Mouse (Mus musculus): Measurements from ENCODE around the gene Tomm22.
"Not testable (repeated sequence)": the region's sequence is repeated elsewhere in the genome, so short reads cannot be mapped to it uniquely, and the experiment has no call there.

Gene Tomm22

DNA sequence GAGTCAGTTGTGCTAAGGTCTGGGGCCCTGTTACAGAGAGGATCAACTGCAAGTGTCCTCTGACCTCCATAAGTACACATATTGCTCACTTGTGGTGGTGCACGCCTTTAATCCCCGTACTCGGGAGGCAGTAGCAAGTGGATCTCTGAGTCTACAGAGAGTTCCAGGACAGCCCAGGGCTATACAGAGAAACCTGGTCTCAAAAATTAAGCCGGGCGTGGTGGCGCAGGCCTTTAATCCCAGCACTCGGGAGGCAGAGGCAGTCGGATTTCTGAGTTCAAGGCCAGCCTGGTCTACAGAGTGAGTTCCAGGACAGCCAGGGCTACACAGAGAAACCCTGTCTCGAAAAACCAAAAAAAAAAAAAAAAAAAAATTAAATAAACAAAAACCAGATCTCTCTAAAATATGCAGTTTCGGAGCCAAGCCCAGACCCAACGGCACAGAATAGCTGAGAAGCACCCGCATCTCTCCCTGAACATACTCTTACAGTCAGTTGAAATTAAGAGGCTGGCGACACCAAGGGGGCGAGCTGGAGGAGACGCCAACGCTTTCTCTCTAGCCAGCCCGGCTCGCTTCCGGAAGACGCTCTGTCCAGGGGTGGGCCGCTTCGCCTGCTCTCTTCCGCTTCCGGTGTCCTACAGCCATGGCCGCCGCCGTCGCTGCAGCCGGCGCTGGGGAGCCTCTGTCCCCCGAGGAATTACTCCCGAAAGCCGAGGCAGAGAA is at the start of gene Tomm22:
TSS of gene Tomm22 (plus strand) at position 613 of the 723 bp plus-strand sequence.
- DNase-seq: peak; percentile 89 to 92

DNA sequence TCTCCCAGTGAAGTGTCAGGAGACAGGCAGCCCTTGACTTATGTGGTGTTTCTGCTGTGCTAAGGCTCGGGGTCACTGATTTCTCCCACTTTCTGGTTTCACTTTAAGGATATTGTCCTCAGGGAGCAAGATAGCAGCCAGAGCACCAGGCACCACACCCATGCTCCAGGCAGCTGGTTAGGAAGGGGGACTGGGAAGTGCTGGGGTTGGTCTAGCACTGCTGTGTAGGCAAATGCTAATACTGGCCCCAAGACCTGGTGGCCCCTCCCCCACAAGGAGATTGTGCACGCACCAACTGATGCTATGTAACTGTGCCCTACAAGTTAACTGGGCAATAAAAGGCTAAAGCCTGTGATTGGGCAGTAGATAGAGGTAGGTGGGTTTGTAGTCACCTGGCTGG is 40.2 kb upstream of the Tomm22 start:
- DNase-seq: no peak

DNA sequence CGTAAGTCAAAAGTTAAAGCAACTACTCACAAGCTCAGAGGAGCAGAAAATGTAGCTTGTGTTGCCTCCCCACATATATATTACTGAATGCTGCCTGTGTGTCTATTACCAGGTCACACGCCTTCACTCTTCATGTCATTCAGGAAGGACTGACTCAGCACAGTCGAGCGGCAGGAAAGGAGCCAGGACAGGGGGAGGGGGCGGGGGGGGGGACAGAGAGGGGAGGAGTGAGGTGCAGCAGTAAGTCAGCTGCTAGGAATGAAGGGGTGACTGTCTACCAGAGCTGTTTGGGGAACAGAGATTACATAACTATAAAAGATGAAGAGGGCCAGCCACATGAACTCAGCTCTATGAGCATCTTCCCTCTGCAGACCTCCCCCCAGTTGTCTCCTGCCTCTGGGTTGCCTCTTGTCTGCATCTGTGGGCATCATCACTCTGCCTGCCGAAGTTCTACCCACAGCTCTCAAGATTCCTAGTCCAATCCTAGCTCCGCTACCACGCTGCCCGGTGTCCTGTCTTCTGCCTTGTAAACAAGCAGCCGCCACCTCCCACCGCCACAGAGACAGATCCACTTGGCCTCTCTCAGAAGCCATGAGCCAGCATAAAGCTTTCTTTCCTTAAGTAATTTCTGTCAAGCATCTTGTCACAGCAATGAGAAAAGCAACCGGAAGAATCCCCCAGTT is 29.4 kb upstream of the Tomm22 start:
- no peak for DNase-seq

DNA sequence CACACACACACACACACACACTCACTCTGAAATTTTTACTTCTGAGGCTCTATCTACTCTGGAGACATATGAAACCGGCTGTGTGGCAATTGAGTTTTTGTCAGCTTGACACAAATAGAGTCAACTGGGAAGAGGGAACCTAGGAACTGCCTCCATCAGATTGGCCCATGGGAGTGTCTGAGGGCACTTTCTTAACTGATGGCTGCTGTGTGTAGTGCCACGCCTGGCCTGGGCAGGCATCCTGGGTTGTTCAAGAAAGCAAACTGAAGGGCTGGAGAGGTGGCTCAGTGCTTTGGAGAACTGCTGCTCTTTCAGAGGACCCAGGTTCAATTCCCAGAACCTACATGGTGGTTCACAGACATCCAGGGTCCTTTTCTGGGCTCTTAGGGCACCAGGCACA is 25.2 kb upstream of the Tomm22 start:
- no peak for DNase-seq

DNA sequence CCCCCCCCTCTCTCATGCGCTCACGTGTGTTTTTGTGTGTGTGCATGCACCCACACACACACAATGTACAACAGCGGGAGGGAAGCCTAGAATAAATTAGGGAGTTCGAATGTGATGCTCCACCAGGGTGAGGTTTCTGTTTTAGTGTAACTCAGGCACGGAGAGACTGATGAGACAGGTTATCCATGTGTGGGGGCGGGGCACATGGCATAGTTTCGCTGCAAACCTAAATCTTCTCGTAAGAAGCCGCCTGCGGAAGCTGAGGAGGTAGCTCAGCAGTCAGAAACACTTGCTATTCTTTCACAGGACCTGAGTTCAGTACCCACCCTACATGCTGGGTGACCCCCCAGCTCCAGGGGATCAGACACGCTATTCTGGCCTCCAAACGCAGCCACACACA is 22.5 kb upstream of the Tomm22 start:
- no peak for DNase-seq

DNA sequence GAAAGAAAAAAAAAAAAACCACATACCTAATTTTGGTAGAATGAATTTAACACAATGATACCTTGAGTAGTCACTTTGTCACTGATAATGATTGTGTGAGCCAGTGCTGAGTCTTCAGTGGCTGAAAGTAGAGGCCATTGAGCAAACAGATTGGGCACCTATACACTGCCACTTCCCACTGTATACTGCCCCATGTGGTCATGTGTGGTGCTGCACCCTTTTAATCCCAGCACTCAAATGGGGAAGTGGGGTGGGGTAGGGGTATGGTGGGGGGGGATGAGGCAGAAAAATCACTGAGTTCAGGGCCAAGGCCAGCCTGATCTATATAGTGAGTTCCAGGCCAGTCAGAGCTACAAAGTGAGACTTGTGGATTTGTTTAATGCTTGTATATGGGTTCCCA is 20.1 kb upstream of the Tomm22 start:
- no peak for DNase-seq

DNA sequence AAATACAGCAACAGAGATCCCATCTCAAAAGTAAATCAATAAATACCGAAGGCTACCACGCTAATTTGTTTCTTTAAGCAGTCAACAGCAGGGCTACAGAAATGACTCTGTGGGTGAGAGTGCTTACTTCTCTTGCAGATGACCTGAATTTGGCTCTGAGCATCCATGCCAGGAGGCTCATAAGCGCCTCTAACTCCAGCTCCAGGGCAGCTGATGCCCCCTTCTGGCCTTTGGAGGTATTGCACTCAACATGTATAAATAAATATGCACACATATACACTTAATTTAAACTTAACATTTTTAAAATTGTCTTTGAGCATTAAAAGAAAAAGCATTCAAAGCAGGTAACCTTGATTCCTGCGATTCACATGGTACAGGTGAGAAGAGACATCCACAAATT is 19.2 kb upstream of the Tomm22 start:
- DNase-seq: no peak

DNA sequence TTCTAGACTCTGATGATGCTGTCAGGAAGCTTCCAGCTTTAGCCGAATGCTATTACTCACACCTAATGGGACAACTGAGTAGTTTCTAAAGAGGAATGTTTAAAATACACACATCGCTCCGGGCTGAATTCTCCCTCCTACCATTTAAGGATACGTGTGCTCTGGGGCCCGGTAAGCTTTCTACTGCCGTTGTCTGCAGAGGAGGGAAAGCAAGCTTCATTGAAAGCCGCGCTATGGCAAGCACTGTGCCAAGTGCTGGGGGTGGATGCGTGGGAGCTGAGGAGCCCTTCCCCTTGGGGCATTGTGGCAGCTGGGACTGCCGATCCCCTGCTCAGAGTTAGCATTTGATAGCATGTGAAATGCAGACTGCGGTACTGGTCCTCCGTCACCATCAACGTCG is 14.2 kb upstream of the Tomm22 start:
- DNase-seq: no peak

DNA sequence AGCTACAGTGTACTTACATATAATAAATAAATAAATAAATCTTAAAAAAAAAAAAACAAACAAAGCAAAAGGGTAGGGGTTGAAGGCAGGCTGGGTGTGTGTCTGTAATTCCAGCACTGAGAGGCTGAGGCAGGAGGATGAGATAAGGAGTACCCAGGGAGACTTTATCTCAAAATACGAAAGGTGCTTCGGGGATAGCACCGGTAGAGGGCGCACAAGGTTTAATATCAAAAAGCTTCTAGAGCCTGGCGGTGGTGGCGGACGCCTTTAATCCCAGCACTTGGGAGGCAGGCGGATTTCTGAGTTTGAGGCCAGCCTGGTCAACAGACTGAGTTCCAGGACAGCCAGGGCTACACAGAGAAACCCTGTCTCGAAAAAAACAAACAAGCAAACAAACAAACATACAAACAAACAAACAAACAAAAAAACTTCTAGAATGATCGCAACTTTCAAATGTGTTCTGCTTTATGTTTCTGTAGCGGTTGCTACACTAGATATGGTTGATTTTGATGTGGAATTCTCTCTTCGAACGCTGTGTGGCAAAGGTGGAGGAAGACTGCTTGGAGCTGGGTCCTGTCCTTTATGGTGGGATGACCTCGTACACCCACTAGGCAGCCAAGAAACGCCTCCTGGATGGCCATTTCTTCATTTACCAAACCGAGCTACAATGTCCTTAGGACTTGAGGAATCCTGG is 12.7 kb upstream of the Tomm22 start:
- DNase-seq: peak; percentile 90 to 92

DNA sequence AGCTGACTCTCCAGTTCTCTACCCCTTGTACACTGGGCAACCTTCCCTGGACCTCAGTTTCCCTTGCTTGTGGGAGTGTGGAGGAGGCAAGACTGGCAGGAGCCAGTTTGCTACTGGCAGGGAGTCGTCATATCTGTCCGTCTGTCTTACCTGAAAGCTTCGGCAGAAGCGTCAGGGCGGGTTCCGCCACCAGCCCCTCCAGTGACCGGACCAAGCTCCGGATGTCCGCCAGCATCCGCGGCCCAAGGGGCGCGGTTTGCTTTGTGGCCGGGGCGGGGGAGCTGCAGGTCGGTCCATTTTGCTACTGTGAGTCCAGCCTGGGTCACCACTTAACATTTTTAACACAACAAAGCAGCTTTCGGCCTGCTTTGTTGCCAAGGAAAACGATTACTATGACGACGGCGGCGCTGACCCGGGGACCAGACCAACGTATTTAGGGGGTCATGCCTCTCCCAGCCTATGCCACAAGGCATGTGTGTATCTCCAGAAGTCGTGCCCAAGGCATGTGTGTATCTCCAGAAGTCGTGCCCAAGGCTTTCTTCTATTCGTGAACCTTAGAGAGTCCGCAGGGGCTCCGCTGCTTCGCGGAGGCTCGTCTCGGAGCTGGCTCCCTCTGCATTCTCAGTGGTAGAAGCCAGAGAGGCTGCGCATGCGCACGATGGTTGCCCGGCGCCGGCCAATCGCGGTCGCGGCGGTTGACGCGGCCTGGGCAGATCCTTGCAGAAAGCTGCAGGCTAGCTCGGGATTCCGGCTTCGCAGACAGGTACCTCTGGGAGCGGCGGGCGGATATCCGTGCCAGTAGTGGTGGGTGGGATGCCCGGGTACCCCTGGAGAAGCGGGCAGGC is 11.9 kb upstream of the Tomm22 start, which contains the start of the genes Fam227a and Cby1:
TSS of gene Fam227a (minus strand) at position 426 of the 845 bp plus-strand sequence.
TSS of gene Cby1 (plus strand) at position 669 of the 845 bp plus-strand sequence.
- peak; percentile 95 to 98 for DNase-seq

DNA sequence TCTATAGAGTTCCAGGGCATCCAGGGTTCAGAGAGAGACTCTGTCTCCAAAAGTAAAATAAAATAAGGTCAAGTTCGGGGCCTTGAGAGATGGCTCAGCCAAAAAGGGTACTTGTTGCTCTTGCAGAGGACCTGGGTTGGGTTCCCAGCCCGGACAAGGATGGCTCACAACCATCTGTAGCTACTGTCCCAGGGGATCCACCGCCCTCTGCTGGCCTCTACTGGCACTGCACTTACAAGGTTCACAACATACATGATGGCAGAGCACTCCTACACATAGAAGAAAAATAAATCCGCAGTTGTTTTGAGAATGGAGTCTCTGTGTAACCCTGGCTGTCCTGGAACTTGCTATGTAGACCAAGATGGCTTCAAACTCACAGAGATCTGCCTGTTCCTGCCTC is 8.8 kb upstream of the Tomm22 start:
- peak; percentile 32 to 45 for DNase-seq

DNA sequence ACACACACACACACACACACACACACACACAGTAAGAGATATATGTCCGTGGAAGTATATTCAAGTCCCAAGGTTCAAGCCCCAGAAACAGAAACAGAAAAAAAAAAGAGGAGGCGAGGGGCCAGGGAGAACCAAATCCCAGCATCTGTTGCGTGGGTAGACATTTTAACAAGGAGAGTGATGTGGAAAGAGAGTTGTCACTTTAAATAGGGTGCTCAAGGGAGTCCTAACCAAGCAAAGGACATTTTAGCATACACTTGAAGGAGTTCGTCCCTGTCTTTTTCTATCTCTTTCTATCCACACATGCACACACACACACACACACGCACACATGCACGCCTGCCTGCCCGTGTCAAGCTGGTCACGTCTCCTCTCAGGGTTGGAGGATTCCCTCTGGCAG is 6.0 kb upstream of the Tomm22 start:
- DNase-seq: no peak

DNA sequence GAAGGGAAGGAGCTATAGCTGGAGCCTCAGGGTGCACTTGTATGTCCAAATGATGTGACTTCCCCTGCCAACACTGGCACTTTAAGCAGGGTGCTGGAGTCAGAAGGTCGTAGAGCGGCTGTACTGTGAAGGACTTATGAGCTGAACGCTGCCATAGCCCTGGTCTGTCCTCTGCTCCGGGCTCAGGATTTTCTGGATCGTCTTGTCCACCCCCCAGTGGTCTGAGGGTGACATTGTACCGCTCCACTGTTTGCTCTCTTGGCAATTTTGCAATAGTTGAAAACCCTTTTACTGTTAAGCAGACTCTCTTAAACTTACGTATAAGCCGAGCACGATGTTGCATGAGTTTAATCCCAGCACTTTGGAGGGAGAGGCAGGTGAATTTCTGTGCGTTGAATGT is 1.5 kb upstream of the Tomm22 start:
- DNase-seq: no peak

DNA sequence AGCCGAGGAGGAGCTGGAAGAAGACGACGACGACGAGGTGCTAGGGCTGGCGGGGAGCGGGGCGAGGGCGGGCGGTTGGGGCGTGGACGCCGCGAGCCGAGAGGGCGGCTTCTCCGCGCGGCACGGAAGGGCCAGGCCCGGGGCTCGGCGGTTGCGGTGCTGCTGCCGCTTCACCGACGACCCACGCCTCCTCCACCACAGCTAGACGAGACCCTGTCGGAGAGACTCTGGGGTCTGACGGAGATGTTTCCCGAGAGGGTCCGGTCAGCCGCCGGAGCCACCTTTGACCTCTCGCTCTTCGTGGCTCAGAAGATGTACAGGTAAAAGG is 275 bp downstream of the Tomm22 start:
- DNase-seq: no peak

DNA sequence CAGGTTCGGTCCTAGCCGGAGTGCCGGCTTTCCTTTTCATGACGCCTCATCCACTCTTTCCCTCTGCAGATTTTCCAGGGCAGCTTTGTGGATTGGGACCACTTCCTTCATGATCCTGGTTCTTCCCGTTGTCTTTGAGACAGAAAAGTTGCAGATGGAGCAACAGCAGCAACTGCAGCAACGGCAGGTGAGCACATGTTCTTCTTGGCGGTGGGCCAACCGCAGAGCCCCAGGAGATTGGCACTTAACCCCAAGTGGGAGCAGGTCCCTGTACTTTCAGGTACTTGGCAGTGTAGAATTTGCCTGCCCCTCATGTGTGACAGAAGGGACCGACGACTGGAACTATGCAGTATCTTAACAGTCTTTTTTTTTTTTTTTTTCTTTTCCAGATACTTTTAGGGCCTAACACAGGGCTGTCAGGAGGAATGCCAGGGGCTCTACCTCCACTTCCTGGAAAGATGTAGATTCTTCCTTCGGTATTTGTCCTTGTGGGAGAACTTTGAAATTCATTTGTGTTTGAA is 1.2 kb downstream of the Tomm22 start:
- DNase-seq: not testable (repeated sequence)

DNA sequence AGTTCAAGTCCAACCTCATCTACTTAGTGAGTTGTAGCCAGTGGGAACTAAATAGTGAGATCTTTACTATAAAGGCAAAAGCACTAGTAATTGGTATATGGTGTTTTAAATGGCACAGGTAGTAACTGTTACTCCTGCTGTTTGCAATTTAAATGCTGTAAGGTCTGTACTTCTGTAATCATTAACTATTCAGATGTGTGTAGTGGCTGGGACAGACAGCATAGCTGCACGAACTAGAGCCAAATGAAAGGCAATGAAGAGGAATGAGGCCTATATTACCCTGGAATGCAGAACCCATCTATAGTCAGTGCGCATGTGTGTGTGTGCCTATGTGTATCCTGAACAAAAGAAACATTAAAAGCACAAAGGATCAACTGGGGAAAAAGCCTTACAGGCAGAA is 7.3 kb downstream of the Tomm22 start:
- no peak for DNase-seq

DNA sequence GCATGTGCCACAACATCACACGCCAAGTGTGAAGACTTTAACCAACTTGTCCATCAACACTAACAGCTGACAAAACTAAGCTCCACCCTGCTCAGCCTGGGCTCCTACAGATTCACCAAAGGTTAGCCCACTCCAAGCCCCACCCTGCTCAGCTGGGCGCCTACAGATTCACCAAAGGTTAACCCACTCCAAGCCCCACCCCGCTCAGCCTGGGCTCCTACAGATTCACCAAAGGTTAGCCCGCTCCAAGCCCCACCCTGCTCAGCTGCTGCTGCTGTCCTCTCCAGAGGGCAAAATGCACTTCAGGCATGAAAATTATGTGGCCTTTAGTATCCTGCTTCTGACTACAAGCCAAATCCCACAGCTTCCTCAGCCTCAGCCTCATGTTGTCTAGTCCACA is 11.3 kb downstream of the Tomm22 start:
- no peak for DNase-seq

DNA sequence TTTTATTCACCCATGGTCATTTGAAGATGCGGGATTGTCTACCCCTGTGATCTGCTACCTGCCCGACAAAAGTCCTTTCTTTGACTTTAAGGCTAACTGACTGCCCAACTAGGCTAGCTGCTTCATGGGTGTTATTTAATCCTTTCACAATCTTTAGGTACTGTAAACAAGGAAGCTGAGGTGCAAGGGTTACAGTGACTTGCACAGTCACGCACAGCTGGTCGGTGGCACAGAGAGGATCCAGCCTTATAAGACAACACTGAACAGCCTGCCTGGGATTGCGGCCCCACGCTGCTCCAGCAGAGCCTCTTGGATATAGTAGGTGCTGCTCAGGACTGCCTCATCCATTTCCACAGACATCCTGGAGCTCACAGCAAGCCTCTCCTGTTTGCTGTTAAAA is 12.5 kb downstream of the Tomm22 start:
- DNase-seq: no peak

DNA sequence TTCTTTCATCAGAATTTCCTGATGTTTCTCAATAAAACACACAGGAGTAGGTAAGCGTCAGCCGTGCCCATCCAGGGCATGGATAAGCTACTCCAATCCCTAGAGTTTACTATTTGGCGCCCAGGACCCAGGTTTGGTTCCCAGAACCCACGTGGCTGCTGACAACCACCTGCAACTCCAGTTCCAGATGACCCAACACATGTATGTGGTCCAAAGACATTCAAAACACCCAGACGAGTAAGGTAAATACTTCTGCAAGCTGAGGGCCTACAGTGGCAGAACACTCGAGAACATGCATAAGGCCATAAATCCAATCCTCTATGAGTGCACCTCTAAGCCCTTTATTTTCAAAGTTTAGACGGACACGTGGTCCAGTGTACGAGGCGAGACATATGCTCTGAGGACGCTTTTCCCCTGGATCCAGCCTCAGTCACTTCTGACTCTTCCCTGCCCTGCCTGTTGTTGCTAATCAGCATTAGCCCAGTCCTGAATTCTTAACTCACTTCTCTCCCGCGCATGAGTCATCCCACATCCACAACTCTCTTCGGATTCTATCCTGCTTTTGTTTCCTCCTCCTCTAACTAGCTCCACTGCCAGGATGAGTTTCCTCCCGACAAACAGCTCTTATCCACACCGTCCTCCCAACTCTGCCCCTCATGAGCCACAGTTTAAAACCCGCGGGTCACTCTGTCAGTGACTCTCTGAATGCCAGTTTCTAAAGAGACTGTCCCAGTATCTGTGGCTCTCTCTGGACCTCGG is 13.2 kb downstream of the Tomm22 start:
- DNase-seq: no peak

DNA sequence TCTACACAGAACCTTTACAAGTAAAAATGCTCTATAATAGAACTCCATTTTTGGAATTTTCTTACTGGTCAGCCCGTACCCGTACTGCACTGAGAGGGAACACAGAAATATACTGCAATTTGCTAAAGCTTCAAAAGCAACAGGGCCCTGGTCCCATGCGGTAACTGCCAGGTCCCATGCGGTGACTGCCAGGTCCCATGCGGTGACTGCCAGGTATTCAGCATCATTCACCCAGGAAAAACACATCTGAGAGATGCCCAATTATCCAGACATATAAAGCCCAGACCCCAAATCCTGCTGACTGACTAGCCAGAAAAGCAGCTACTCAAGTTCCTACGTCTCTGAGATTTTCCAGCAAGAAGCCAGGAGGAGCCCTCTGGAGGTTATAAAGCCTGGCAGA is 14.0 kb downstream of the Tomm22 start:
- DNase-seq: peak in 1 of 2 experiments; percentile 50

DNA sequence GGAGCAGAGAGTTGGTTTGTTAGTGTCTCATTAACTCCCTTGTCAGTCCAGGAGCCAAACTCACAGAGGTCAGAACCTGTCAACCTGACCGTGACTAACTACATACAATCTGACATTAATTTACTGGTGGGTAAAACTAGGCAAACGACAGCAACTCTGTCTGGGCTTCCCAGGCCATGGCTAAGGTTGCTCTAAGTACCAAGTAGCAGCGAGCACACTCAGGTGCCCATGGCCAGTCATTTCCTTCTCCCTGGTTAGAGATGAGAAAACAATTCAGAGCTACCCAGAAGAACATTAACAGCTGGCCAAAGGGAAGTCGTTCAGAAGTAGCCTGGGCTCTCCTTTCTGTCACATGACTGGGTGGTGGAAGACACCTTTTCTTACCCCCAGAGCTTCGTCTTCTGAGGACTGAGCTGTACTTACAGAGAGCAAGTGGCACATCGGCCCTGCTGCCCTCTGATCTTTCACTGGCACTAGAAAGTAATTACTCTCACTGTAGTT is 14.5 kb downstream of the Tomm22 start:
- DNase-seq: no peak
